Mouse (Mus musculus) ES-Bruce4 (cell line): ENCODE data around the gene Ptprk.

Experiments used
- CTCF ChIP-seq: IDR thresholded peaks from one replicate; pipeline ENCODE4 v1.8.1; 2011; ENCODE audit warnings: low read depth, low read length
- POLR2A ChIP-seq: IDR thresholded peaks from one replicate; pipeline ENCODE4 v1.8.1; 2011; ENCODE audit warnings: low read length; ENCODE audit not compliant: insufficient read depth

DNA sequence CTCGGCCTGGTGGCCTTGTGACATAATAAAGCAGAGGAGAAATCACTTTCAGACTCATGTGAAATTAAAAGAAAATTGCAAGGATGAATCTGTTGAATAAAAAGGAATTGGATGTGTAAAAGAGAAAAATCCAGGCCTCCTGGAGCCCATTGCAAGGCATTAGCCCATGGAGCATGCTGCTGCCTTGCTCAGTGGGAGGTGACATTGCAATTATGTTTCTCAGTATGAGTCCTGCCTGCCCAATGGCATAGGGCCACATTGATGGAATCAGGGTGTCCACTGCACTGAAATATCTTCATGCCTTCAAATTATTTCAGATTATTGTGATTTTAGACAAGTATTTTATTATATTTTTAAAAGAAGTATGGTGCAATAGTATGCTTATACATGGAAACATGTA, 376.0 kb downstream of the Ptprk start:
- TF ChIP-seq POLR2A (no peak), CTCF (no peak)
